24 mouse cellular contexts compared by ENCODE assay signal in genomic region chr1:53740777-53741336, GRCm38 (mm10). TPM values are rescaled to one million over a fixed set of nuclear protein-coding genes. Genes with fewer than 3 reads are reported as not detected.
DNase-seq lines count a peak whose midpoint lies in the region; ATAC-seq and TF ChIP-seq lines count a peak whose summit lies in the region.
"Had no signal": no experiment of that assay in that cellular context is flagged by ENCODE, and none has a peak within 500 bp of the region (broad histone marks: within the 10 kb centered on the region; RNA-seq: fewer than 3 reads in every experiment).

No protein-coding gene starts in this region.

- DNase-seq in forebrain, embryonic 11.5 days (ENCODE audit: low spot score) = no peak
- no peak for DNase-seq in forebrain, embryonic 10.5 days (ENCODE audit: extremely low spot score, low spot score)
- DNase-seq in neural tube, embryonic 11.5 days (ENCODE audit: low spot score) = no peak
- no peak for DNase-seq in neural tube, embryonic 10.5 days (ENCODE audit: extremely low spot score, low spot score)
- DNase-seq in left cerebral cortex, adult 11 months (ENCODE audit: low spot score) = no peak
- no peak for DNase-seq in heart, adult 2 months
- DNase-seq in gastrocnemius, postnatal 25 days = no peak
- DNase-seq: adrenal gland, postnatal 14 days; cerebellum, adult 11 months; cerebellum, postnatal 36 days; heart, postnatal 10 days; kidney, adult 11 months; liver, embryonic 13.5 days; retina, postnatal 1 day; thymus, adult 18-20 months; thymus, postnatal 4 days had no signal

- peak; percentile 63 for ATAC-seq in forebrain, embryonic 11.5 days (replicated peaks; ENCODE audit: low FRiP score)
- peak; percentile 42 for ATAC-seq in neural tube, embryonic 11.5 days (ENCODE audit: insufficient read depth, low FRiP score, low TSS enrichment)
- peak; percentile 56 for ATAC-seq in midbrain, embryonic 13.5 days

- no peak overlapping the region for H3K4me2 ChIP-seq in forebrain, embryonic 11.5 days (ENCODE audit: low read depth, low read length, severe bottlenecking)
- H3K4me2 ChIP-seq in neural tube, embryonic 11.5 days (ENCODE audit: low read depth) = no peak overlapping the region
- H3K4me2 ChIP-seq in midbrain, embryonic 13.5 days (replicated peaks) = no peak overlapping the region
- H3K4me2 ChIP-seq: embryonic facial prominence, embryonic 12.5 days; limb, embryonic 13.5 days; liver, embryonic 13.5 days; stomach, embryonic 15.5 days had no signal

- H3K36me3 ChIP-seq in forebrain, embryonic 11.5 days (ENCODE audit: control insufficient read depth, insufficient read depth, low read length) = no peaks in the 10 kb centered on the region
- no peaks in the 10 kb centered on the region for H3K36me3 ChIP-seq in forebrain, embryonic 10.5 days (replicated peaks)
- no peaks in the 10 kb centered on the region for H3K36me3 ChIP-seq in neural tube, embryonic 11.5 days (ENCODE audit: control insufficient read depth, insufficient read depth, low read length)
- no peaks in the 10 kb centered on the region for H3K36me3 ChIP-seq in midbrain, embryonic 13.5 days
- H3K36me3 ChIP-seq in heart, adult 2 months (ENCODE audit: control insufficient read depth, insufficient read depth, low read length) = no peaks in the 10 kb centered on the region
- H3K36me3 ChIP-seq: embryonic facial prominence, embryonic 12.5 days; G1E; heart, embryonic 10.5 days; limb, embryonic 13.5 days; liver, embryonic 13.5 days; stomach, embryonic 15.5 days had no signal

- no peak overlapping the region for H3K27ac ChIP-seq in forebrain, embryonic 11.5 days (ENCODE audit: low read depth, low read length)
- H3K27ac ChIP-seq in forebrain, embryonic 10.5 days = no peak overlapping the region
- no peak overlapping the region for H3K27ac ChIP-seq in neural tube, embryonic 11.5 days (ENCODE audit: low read depth, low read length)
- H3K27ac ChIP-seq in midbrain, embryonic 13.5 days = no peak overlapping the region
- no peak overlapping the region for H3K27ac ChIP-seq in heart, adult 2 months
- H3K27ac ChIP-seq: embryonic facial prominence, embryonic 12.5 days; heart, embryonic 10.5 days; limb, embryonic 13.5 days; liver, embryonic 13.5 days; stomach, embryonic 15.5 days had no signal

- intact Hi-C loops in heart, adult 2 months (cut with DNase I) = no loop called here

- no peaks in the 10 kb centered on the region for H3K79me2 ChIP-seq in heart, adult 2 months (replicated peaks; ENCODE audit: control insufficient read depth, insufficient read depth, low read length)

- no peaks in the 10 kb centered on the region for H3K9me3 ChIP-seq in forebrain, embryonic 11.5 days (ENCODE audit: control insufficient read depth, low read length)
- no peaks in the 10 kb centered on the region for H3K9me3 ChIP-seq in forebrain, embryonic 10.5 days
- H3K9me3 ChIP-seq in neural tube, embryonic 11.5 days (ENCODE audit: control insufficient read depth, low read length) = no peaks in the 10 kb centered on the region
- H3K9me3 ChIP-seq in midbrain, embryonic 13.5 days = no peaks in the 10 kb centered on the region
- H3K9me3 ChIP-seq: embryonic facial prominence, embryonic 12.5 days; G1E; heart, embryonic 10.5 days; limb, embryonic 13.5 days; liver, embryonic 13.5 days; stomach, embryonic 15.5 days had no signal

- 63% methylated on average over 4 of the region's 4 CpGs for WGBS in forebrain, embryonic 11.5 days
- 78% methylated on average over 4 of the region's 4 CpGs for WGBS in forebrain, embryonic 10.5 days
- 71% methylated on average over 4 of the region's 4 CpGs for WGBS in neural tube, embryonic 11.5 days
- WGBS in midbrain, embryonic 13.5 days = 54% methylated on average over 4 of the region's 4 CpGs
- WGBS in heart, adult 2 months = 83% methylated on average over 4 of the region's 4 CpGs

- no peak overlapping the region for H3K9ac ChIP-seq in forebrain, embryonic 11.5 days (ENCODE audit: low read length)
- no peak overlapping the region for H3K9ac ChIP-seq in neural tube, embryonic 11.5 days (ENCODE audit: low read length)
- no peak overlapping the region for H3K9ac ChIP-seq in midbrain, embryonic 13.5 days (replicated peaks)
- no peak overlapping the region for H3K9ac ChIP-seq in heart, adult 2 months (ENCODE audit: low read depth, low read length)
- H3K9ac ChIP-seq: embryonic facial prominence, embryonic 12.5 days; limb, embryonic 13.5 days; liver, embryonic 13.5 days; stomach, embryonic 15.5 days had no signal

- TF ChIP-seq CTCF in heart, adult 2 months (IDR thresholded peaks at IDR 0.05) = no peak

- peaks cover 5% of the 10 kb centered on the region; the same call in 1 of the 2 replicates for H3K27me3 ChIP-seq in forebrain, embryonic 11.5 days (ENCODE audit: control insufficient read depth, insufficient read depth, low read length)
- peaks cover 34% of the 10 kb centered on the region; the same call in 1 of the 2 replicates for H3K27me3 ChIP-seq in forebrain, embryonic 10.5 days (ENCODE audit: poor library complexity, severe bottlenecking)
- no peaks in the 10 kb centered on the region for H3K27me3 ChIP-seq in neural tube, embryonic 11.5 days (ENCODE audit: control insufficient read depth, insufficient read depth, low read length)
- no peaks in the 10 kb centered on the region for H3K27me3 ChIP-seq in midbrain, embryonic 13.5 days
- no peaks in the 10 kb centered on the region for H3K27me3 ChIP-seq in heart, adult 2 months (ENCODE audit: control insufficient read depth, insufficient read depth, low read length)
- H3K27me3 ChIP-seq: embryonic facial prominence, embryonic 12.5 days; limb, embryonic 13.5 days; liver, embryonic 13.5 days; stomach, embryonic 15.5 days had no signal

- no peaks in the 10 kb centered on the region for H3K4me1 ChIP-seq in forebrain, embryonic 11.5 days (replicated peaks; ENCODE audit: control insufficient read depth, insufficient read depth, low read length)
- H3K4me1 ChIP-seq in forebrain, embryonic 10.5 days = peaks cover 15% of the 10 kb centered on the region; the same call in 1 of the 2 replicates
- no peaks in the 10 kb centered on the region for H3K4me1 ChIP-seq in neural tube, embryonic 11.5 days (ENCODE audit: control insufficient read depth, insufficient read depth, low read length)
- H3K4me1 ChIP-seq in midbrain, embryonic 13.5 days (replicated peaks) = no peaks in the 10 kb centered on the region
- no peaks in the 10 kb centered on the region for H3K4me1 ChIP-seq in heart, adult 2 months (ENCODE audit: control insufficient read depth, insufficient read depth, low read length)
- H3K4me1 ChIP-seq: embryonic facial prominence, embryonic 12.5 days; heart, embryonic 10.5 days; limb, embryonic 13.5 days; liver, embryonic 13.5 days; stomach, embryonic 15.5 days had no signal

- H3K4me3 ChIP-seq in forebrain, embryonic 11.5 days (ENCODE audit: low read depth, low read length) = no peak overlapping the region
- no peak overlapping the region for H3K4me3 ChIP-seq in forebrain, embryonic 10.5 days
- no peak overlapping the region for H3K4me3 ChIP-seq in neural tube, embryonic 11.5 days (ENCODE audit: low read depth, low read length)
- no peak overlapping the region for H3K4me3 ChIP-seq in midbrain, embryonic 13.5 days (replicated peaks)
- H3K4me3 ChIP-seq in heart, adult 2 months = no peak overlapping the region
- H3K4me3 ChIP-seq: embryonic facial prominence, embryonic 12.5 days; heart, embryonic 10.5 days; limb, embryonic 13.5 days; liver, embryonic 13.5 days; stomach, embryonic 15.5 days had no signal

- TF ChIP-seq EP300 in heart, adult 2 months (IDR thresholded peaks at IDR 0.05; ENCODE audit: insufficient read depth, low read depth, low read length) = no peak

- TF ChIP-seq POLR2A in heart, adult 2 months (IDR thresholded peaks at IDR 0.05; ENCODE audit: insufficient read depth, low read depth, low read length) = no peak

RNA-seq across cellular contexts. Expression of gene Dnah7a, which starts 34.3 kb away (rescaled TPM):
- 7.6 and 8.7 TPM in 2 replicates for polyA plus RNA-seq in forebrain, embryonic 11.5 days (2014; fragmentation: Nextera tagmentation; extraction: Ambion mirVana)
- 8.5 and 9.6 TPM in 2 replicates for polyA plus RNA-seq in forebrain, embryonic 10.5 days (2016; fragmentation: Nextera tagmentation; extraction: Ambion mirVana)
- polyA plus RNA-seq in neural tube, embryonic 11.5 days (2014; fragmentation: Nextera tagmentation; extraction: Ambion mirVana) = 8.1 and 8.5 TPM in 2 replicates
- polyA plus RNA-seq in midbrain, embryonic 13.5 days (2015; fragmentation: Nextera tagmentation; extraction: Ambion mirVana) = 9.3 and 9.4 TPM in 2 replicates
- total RNA-seq in heart, adult 2 months (2021) = under 1 TPM in 1 of 2 experiments, not detected in 1; 0.14 TPM
- polyA plus RNA-seq in heart, adult 2 months (2012; rRNA removed) = under 0.01 and 0.21 TPM in 2 replicates
- total RNA-seq in gastrocnemius, postnatal 25 days (2021) = not detected
- total RNA-seq: neutrophil, adult 5-6 weeks had no signal
- polyA plus RNA-seq: G1E; liver, embryonic 13.5 days; macrophage had no signal

RNA-seq across cellular contexts. Expression of gene Stk17b, which starts 44.2 kb away (rescaled TPM):
- polyA plus RNA-seq in forebrain, embryonic 11.5 days (2014; fragmentation: Nextera tagmentation; extraction: Ambion mirVana) = 11.4 and 11.7 TPM in 2 replicates
- 9.1 and 10.0 TPM in 2 replicates for polyA plus RNA-seq in forebrain, embryonic 10.5 days (2016; fragmentation: Nextera tagmentation; extraction: Ambion mirVana)
- 12.6 and 16.2 TPM in 2 replicates for polyA plus RNA-seq in neural tube, embryonic 11.5 days (2014; fragmentation: Nextera tagmentation; extraction: Ambion mirVana)
- polyA plus RNA-seq in midbrain, embryonic 13.5 days (2015; fragmentation: Nextera tagmentation; extraction: Ambion mirVana) = 5.8 and 7.7 TPM in 2 replicates
- total RNA-seq in heart, adult 2 months (2021) = 10 to 100 TPM; 12.5 to 13.5 TPM
- 3.5 and 4.5 TPM in 2 replicates for polyA plus RNA-seq in heart, adult 2 months (2012; rRNA removed)
- total RNA-seq in gastrocnemius, postnatal 25 days (2021) = 1 to 10 TPM; 4.6 to 5.8 TPM
